Mouse (Mus musculus) liver, postnatal 0 days (tissue): ENCODE results near the gene Prss27.

Source experiments
- CTCF ChIP-seq: sonication (generic); IDR thresholded peaks from 2 replicates; pipeline ENCODE4 v1.5.1; 2016; ENCODE audit warnings: antibody characterized with exemption, low read depth
- EP300 ChIP-seq: IDR thresholded peaks from 2 replicates; pipeline ENCODE4 v1.6.1; 2016; ENCODE audit warnings: antibody characterized with exemption, low read depth, mild to moderate bottlenecking

DNA sequence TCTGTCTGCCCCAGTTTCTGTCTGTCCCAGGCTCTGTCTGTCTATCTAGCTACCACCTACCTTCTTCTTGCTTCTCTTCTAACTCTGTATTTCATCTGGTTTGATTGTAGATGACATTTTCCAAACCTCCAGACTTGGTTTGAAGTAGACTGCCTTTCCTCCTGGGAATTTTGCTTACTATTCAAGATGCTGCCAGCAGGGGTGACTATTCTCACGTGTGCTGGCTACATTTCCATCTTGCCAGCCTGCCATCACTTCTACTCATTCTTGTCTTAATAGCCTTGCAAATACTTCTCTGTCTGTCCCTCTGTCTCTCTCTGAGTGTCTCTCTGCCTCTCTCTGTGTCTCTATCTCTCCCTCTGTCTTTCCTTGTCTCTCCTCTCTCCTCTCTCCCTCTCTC, 42.5 kb upstream of the Prss27 start:
- no peak for TF ChIP-seq CTCF
- TF ChIP-seq EP300: no peak
